Mouse (Mus musculus) bone marrow, adult 2 months (tissue): Measurements from ENCODE around the gene Dhrs4. TPM values are rescaled to one million over a fixed set of nuclear protein-coding genes. Genes with fewer than 3 reads are reported as not detected.
A peak's percentile ranks its signal among the peaks of the same experiment; 100 is the strongest.

Experiments used
- H3K27ac ChIP-seq: fragments of 200-500 bp; 2 replicates; pipeline ENCODE4 v1.5.1; 2012; ENCODE audit warnings: low read depth, mild to moderate bottlenecking, control low read depth, inconsistent platforms, low read length; ENCODE audit not compliant: control insufficient read depth, poor library complexity, insufficient read depth
- H3K4me1 ChIP-seq: fragments of 200-500 bp; 2 replicates; pipeline ENCODE4 v1.6.1; 2011; ENCODE audit warnings: low read length; ENCODE audit not compliant: control insufficient read depth, insufficient read depth
- H3K4me3 ChIP-seq: fragments of 200-500 bp; replicated peaks from 2 replicates; pipeline ENCODE3; 2011; ENCODE audit warnings: mild to moderate bottlenecking, low read depth, low read length, control low read depth; ENCODE audit not compliant: control insufficient read depth
- CTCF ChIP-seq: fragments of 200-500 bp; IDR thresholded peaks from 2 replicates; pipeline ENCODE4 v1.5.1; 2011; ENCODE audit warnings: low read length, control low read depth; ENCODE audit not compliant: control insufficient read depth, insufficient read depth
- POLR2A ChIP-seq: fragments of 200-500 bp; IDR thresholded peaks from 2 replicates; pipeline ENCODE4 v1.6.1; 2011; ENCODE audit warnings: low read depth, mild to moderate bottlenecking, control low read depth, low read length, borderline replicate concordance; ENCODE audit not compliant: control insufficient read depth
- WGBS: fragments of 180-500 bp; shearing (Covaris S2); methylation state at CpG from one replicate; pipeline ENCODE4 v1.1.7; 2018; 5-methylcytosine and 5-hydroxymethylcytosine counted together
- polyA plus RNA-seq: library from polyadenylated mRNA; stranded (reverse); fragments of >200 nt; gene quantifications from 2 replicates; pipeline ENCODE4 v1.2.4, GENCODE M21; 2011; ENCODE audit warnings: low replicate concordance; ENCODE audit not compliant: missing spikeins, insufficient read depth, insufficient read length

Gene Dhrs4
- polyA plus RNA-seq, 1 experiment = 47.3 TPM

GRCm38 (mm10) chr14:55526674-55527073, 48.1 kb downstream of the Dhrs4 start:
- H3K4me3 ChIP-seq = no peak overlapping the region
- H3K27ac ChIP-seq = no peak overlapping the region
- WGBS = 76% methylated on average over 2 of the region's 2 CpGs
- no peaks in the 10 kb centered on the region for H3K4me1 ChIP-seq
- TF ChIP-seq POLR2A (no peak), CTCF (no peak)

- no peak overlapping the region for H3K27ac ChIP-seq
- no peak overlapping the region for H3K4me3 ChIP-seq
- TF ChIP-seq CTCF (no peak; the same call in 1 of the 2 replicates), POLR2A (no peak)
- no peaks in the 10 kb centered on the region for H3K4me1 ChIP-seq
- 10% methylated on average over 3 of the region's 3 CpGs for WGBS
Observed at GRCm38 (mm10) chr14:55527940-55528339, 49.4 kb downstream of the Dhrs4 start.

- 65% methylated on average over 6 of the region's 6 CpGs for WGBS
Observed at GRCm38 (mm10) chr14:55536116-55536745, 57.7 kb downstream of the Dhrs4 start.

More at GRCm38 (mm10) chr14:55536116-55536745, 57.7 kb downstream of the Dhrs4 start:
- TF ChIP-seq CTCF = peak; percentile 91
- no peak for TF ChIP-seq POLR2A
- H3K27ac ChIP-seq = no peak overlapping the region
- no peaks in the 10 kb centered on the region for H3K4me1 ChIP-seq
- no peak overlapping the region for H3K4me3 ChIP-seq

Other genes starting within 250 kb of the Dhrs4 start
- 0.79 and 3.5 TPM in 2 replicates for gene Carmil3, start 11.9 kb downstream of the Dhrs4 start, polyA plus RNA-seq
- not detected in 2 replicates for gene Cpne6, start 31.7 kb downstream of the Dhrs4 start, polyA plus RNA-seq
- 0.25 and 0.70 TPM in 2 replicates for gene Nrl, start 46.2 kb downstream of the Dhrs4 start, polyA plus RNA-seq
- gene Pck2, start 61.5 kb downstream of the Dhrs4 start, polyA plus RNA-seq = 42.6 and 60.8 TPM in 2 replicates
- 26.4 and 42.3 TPM in 2 replicates for gene Dcaf11, start 81.2 kb downstream of the Dhrs4 start, polyA plus RNA-seq
- not detected in 2 replicates for gene A730061H03Rik, start 81.6 kb downstream of the Dhrs4 start, polyA plus RNA-seq
- gene Fitm1, start 96.9 kb downstream of the Dhrs4 start, polyA plus RNA-seq = not detected in 2 replicates
- gene Psme1, start 99.4 kb downstream of the Dhrs4 start, polyA plus RNA-seq = 187 and 268 TPM in 2 replicates
- gene Emc9, start 106.5 kb downstream of the Dhrs4 start, polyA plus RNA-seq = 12.3 and 48.5 TPM in 2 replicates
- 152 and 175 TPM in 2 replicates for gene Psme2, start 112.4 kb downstream of the Dhrs4 start, polyA plus RNA-seq
- gene Rnf31, start 113.0 kb downstream of the Dhrs4 start, polyA plus RNA-seq = 79.5 and 160 TPM in 2 replicates
- gene Irf9, start 124.8 kb downstream of the Dhrs4 start, polyA plus RNA-seq = 60.8 and 84.3 TPM in 2 replicates
- gene Rec8, start 139.3 kb downstream of the Dhrs4 start, polyA plus RNA-seq = 13.2 and 28.5 TPM in 2 replicates
- 24.9 and 49.5 TPM in 2 replicates for gene Ipo4, start 157.2 kb downstream of the Dhrs4 start, polyA plus RNA-seq
- 2.0 and 5.8 TPM in 2 replicates for gene Gm49378, start 159.1 kb downstream of the Dhrs4 start, polyA plus RNA-seq
- gene Tm9sf1, start 165.0 kb downstream of the Dhrs4 start, polyA plus RNA-seq = 37.9 and 46.7 TPM in 2 replicates
- gene Tssk4, start 171.4 kb downstream of the Dhrs4 start, polyA plus RNA-seq = 0.77 and 4.0 TPM in 2 replicates
- 23.2 and 50.4 TPM in 2 replicates for gene Mdp1, start 181.8 kb downstream of the Dhrs4 start, polyA plus RNA-seq
- 7.3 and 18.3 TPM in 2 replicates for gene Gmpr2, start 193.2 kb downstream of the Dhrs4 start, polyA plus RNA-seq
- 173 and 183 TPM in 2 replicates for gene Nedd8, start 193.4 kb downstream of the Dhrs4 start, polyA plus RNA-seq
- 25.4 and 38.1 TPM in 2 replicates for gene Tinf2, start 203.1 kb downstream of the Dhrs4 start, polyA plus RNA-seq
- 1.1 and 5.1 TPM in 2 replicates for gene Tgm1, start 235.2 kb downstream of the Dhrs4 start, polyA plus RNA-seq
- 16.0 and 24.5 TPM in 2 replicates for gene Rabggta, start 243.5 kb downstream of the Dhrs4 start, polyA plus RNA-seq